Mouse (Mus musculus): ENCODE data around the gene S100a7a. TPM values are rescaled to one million over a fixed set of nuclear protein-coding genes. Genes with fewer than 3 reads are reported as not detected.
A peak's percentile ranks its signal among the peaks of the same experiment; 100 is the strongest.

Gene S100a7a
- polyA plus RNA-seq, 1 experiment, result not detected

DNA sequence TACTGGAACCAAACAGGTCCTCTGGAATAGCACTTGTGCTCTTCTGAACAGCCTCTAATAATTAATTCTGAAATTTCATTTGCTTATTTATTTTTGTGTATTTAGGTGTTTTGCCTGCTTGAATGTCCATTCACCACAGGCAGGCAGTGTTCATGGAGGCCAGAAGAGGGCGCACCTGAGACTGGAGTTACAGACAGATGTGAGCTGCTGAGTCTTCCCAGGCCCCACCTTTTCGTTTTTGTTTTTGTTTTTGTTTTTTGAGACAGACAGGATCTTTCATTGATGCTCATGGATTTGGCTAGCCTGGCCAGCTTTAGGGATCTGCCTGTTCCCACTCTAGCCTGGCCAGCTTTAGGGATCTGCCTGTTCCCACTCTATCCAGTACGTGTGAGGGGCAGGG lies 9.6 kb upstream of the S100a7a start:
- H3K36me3 ChIP-seq (replicated peaks; ENCODE audit: low read length), result no peaks in the 10 kb centered on the region
- H3K4me1 ChIP-seq, result peaks cover 4% of the 10 kb centered on the region; the same call in 1 of the 2 replicates
- H3K9me3 ChIP-seq, result no peaks in the 10 kb centered on the region
- no peak overlapping the region for H3K4me3 ChIP-seq (replicated peaks)
- peaks cover 2% of the 10 kb centered on the region for H3K27me3 ChIP-seq (replicated peaks)
- no peak for TF ChIP-seq GATA1 (IDR thresholded peaks at IDR 0.05; ENCODE audit: borderline replicate concordance, low read length)
- TF ChIP-seq FLI1 (IDR thresholded peaks at IDR 0.05; ENCODE audit: low read length), result no peak

DNA sequence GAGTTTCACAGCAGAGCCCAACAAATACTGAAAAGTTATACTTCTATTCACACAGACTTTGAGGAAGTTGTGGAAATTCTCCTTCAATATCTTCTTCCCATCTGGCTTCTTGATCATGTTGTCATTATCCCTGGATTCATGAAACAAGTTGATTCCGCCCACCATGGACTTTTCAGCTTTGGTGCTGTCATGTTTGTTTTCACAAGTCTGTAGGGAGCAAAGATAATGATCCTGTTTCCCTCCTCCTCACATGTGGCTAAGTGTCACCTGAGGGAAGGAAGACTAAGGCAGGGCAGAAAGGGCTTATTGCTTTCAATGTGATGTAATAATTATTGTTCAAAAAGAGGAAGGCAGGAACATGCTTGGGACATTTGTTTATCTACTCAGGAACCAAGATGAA lies 6.5 kb upstream of the S100a7a start:
- Histone ChIP-seq H3K9me3 (no peaks in the 10 kb centered on the region), H3K4me1 (peaks cover 4% of the 10 kb centered on the region; the same call in 1 of the 2 replicates), H3K36me3 (replicated peaks; ENCODE audit: low read length) (no peaks in the 10 kb centered on the region), H3K4me3 (replicated peaks) (no peak overlapping the region), H3K27me3 (replicated peaks) (peaks cover 4% of the 10 kb centered on the region)
- TF ChIP-seq GATA1 (IDR thresholded peaks at IDR 0.05; ENCODE audit: borderline replicate concordance, low read length) (no peak), FLI1 (IDR thresholded peaks at IDR 0.05; ENCODE audit: low read length) (no peak)

DNA sequence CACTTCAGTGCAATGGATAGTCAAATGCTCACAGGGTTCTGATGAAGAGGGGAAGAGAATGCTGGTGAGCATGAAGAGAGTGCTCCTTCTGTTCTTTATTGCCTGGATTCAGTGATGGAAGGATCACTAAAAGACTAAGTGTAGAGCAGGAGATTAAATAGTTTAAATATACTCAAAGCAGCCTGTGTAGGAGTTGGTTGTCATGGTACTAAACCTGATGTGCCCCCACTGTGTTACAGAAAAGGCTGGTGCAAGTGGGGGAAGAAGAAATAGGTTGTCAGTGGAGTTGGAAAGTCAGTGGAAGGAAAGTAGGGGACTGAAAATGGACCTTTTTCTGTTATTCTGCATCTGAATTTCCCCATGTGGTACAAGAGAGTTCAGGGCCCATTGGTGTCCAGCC lies 4.8 kb upstream of the S100a7a start:
- no peak for TF ChIP-seq FLI1 (IDR thresholded peaks at IDR 0.05; ENCODE audit: low read length)
- TF ChIP-seq GATA1 (IDR thresholded peaks at IDR 0.05; ENCODE audit: borderline replicate concordance, low read length), result no peak
- peaks cover 12% of the 10 kb centered on the region for H3K27me3 ChIP-seq (replicated peaks)

DNA sequence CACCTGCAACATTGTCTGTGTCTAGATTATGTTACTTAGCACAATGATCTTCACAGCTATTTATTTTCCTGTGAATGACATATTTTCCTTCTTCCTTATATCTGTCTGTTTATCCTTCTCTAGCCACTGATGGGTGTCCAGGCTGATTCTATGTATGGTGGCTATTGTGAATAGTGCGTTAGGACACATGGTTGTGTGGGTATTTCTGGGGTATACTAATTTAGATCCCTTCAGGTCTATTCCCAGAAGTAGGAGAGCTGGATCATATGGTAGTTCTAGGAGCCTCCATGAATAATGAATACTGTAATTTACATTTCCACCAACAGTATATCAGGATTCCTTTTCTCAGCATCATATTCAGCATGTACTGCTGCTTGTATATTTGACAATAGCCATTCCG lies 4.0 kb upstream of the S100a7a start:
- H3K4me1 ChIP-seq, result no peaks in the 10 kb centered on the region
- H3K27me3 ChIP-seq (replicated peaks), result peaks cover 19% of the 10 kb centered on the region
- no peaks in the 10 kb centered on the region for H3K36me3 ChIP-seq (replicated peaks; ENCODE audit: low read length)
- no peak overlapping the region for H3K4me3 ChIP-seq (replicated peaks)
- H3K9me3 ChIP-seq, result no peaks in the 10 kb centered on the region
- TF ChIP-seq FLI1 (IDR thresholded peaks at IDR 0.05; ENCODE audit: low read length), result no peak
- no peak for TF ChIP-seq GATA1 (IDR thresholded peaks at IDR 0.05; ENCODE audit: borderline replicate concordance, low read length)

More for the DNA sequence above, 4.8 kb upstream of the S100a7a start:
- Histone ChIP-seq H3K9me3 (no peaks in the 10 kb centered on the region), H3K36me3 (replicated peaks; ENCODE audit: low read length) (no peaks in the 10 kb centered on the region), H3K4me1 (no peaks in the 10 kb centered on the region), H3K4me3 (replicated peaks) (no peak overlapping the region)

DNA sequence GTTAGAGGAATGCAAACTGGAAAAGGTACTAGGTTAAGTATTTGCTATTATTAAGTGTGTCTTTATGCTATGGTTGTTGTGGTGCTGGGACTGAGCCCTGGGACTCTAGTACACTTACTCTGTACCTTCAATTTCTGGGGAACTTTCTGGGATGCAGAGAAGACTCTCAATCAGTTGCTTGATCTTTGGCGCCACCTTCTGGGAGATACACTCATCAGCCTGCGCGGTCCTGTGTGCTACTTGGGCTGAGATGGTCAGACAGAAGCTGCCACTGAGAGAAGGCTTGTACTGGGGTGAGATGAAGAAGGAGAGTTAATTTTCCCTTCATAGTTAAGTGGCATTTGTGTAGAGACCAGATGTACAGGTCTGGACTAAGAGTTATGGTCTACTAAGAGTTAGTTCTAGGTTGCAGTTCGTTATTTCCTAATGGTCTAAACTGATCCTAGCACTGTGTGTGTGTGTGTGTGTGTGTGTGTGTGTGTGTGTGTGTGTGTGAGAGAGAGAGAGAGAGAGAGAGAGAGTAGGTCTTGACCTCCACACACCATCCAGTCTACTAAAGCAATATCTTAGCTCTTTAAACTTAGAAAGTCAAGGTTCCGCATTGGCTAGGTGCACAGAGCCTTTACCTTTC lies 824 bp upstream of the S100a7a start:
- peaks cover 32% of the 10 kb centered on the region for H3K27me3 ChIP-seq (replicated peaks)
- TF ChIP-seq GATA1 (IDR thresholded peaks at IDR 0.05; ENCODE audit: borderline replicate concordance, low read length) (no peak), FLI1 (IDR thresholded peaks at IDR 0.05; ENCODE audit: low read length) (no peak)
- H3K9me3 ChIP-seq, result no peaks in the 10 kb centered on the region
- H3K4me3 ChIP-seq (replicated peaks), result no peak overlapping the region
- no peaks in the 10 kb centered on the region for H3K36me3 ChIP-seq (replicated peaks; ENCODE audit: low read length)
- H3K4me1 ChIP-seq, result no peaks in the 10 kb centered on the region

DNA sequence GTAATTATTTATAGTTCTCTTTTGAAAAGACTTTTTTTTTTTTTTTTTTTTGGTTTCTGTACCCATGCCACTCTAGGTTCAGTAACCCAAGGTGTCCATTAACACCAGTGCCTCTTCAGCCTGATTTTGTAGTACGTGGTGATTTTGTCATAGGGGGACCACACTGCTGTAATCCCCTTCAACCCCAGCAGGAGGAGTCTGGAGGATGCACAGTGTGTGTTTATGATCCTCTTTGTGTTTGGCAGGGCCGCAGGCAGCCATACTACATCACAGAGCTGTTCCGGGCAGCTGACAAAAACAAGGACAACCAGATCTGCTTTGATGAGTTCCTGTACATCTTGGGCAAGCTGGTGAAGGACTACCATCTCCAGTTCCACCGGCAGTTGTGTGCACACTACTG lies 3.6 kb downstream of the S100a7a start:
- peak overlapping the region; percentile 3 for H3K4me3 ChIP-seq (replicated peaks)
- peaks cover 30% of the 10 kb centered on the region for H3K27me3 ChIP-seq (replicated peaks)
- no peaks in the 10 kb centered on the region for H3K36me3 ChIP-seq (replicated peaks; ENCODE audit: low read length)
- TF ChIP-seq GATA1 (IDR thresholded peaks at IDR 0.05; ENCODE audit: borderline replicate concordance, low read length), result no peak
- TF ChIP-seq FLI1 (IDR thresholded peaks at IDR 0.05; ENCODE audit: low read length), result no peak
- no peaks in the 10 kb centered on the region for H3K9me3 ChIP-seq
- H3K4me1 ChIP-seq, result no peaks in the 10 kb centered on the region

DNA sequence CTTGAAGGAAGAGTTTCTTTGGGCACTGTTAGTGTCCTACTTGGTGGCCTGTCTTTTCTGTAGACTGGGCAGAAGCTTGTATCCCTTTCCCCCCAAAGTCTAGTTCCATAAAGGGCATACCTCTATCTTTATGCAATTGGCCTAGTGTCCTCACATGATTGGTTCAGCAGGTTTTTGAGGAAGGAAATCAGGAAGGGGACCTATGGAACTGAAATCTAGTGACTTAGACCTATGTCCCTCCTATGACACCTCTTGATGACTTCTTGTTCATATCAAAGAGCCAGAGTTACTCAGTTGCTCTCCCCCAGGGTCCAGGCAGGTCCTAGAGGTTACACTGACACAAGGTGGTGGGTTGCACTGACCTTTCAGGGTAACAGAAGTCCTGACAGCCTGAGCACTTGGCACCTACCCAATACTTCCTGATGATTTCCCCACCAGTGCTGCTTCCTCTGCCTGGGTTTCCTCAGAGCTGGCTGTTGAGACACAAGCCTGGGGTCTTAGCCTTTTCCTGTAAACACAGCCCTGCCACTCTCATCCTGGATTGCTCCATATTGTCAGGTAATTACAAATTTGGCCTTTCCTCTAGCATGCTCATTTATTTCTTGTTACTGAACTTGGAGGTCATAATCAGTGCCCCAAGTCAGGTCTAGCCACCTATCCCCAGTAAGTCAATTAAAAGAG lies 5.7 kb downstream of the S100a7a start:
- Histone ChIP-seq H3K4me3 (replicated peaks) (peak overlapping the region; percentile 6), H3K36me3 (replicated peaks; ENCODE audit: low read length) (no peaks in the 10 kb centered on the region), H3K9me3 (no peaks in the 10 kb centered on the region), H3K4me1 (no peaks in the 10 kb centered on the region), H3K27me3 (replicated peaks) (peaks cover 18% of the 10 kb centered on the region)
- TF ChIP-seq FLI1 (IDR thresholded peaks at IDR 0.05; ENCODE audit: low read length) (no peak), GATA1 (IDR thresholded peaks at IDR 0.05; ENCODE audit: borderline replicate concordance, low read length) (no peak)

DNA sequence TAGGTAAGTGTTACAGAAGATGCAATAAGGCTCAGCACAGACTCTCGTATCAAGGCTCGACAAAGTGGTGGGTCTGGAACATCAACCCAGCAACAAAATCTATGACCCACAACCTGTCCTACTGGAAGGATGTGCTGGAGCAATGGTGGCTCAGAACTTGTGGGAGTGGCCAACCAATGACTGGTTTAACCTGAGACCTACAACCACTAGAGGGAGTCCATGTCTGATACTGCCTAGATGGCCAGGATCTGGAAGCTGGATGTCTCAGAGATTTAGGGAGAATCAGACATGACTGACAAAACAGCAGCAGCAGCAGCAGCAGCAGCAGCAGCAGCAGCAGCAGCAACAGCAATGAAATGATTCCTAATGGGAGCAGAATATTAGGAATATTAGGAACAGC lies 10.4 kb downstream of the S100a7a start:
- Histone ChIP-seq H3K36me3 (replicated peaks; ENCODE audit: low read length) (no peaks in the 10 kb centered on the region), H3K4me3 (replicated peaks) (no peak overlapping the region), H3K9me3 (no peaks in the 10 kb centered on the region), H3K4me1 (no peaks in the 10 kb centered on the region), H3K27me3 (replicated peaks) (peaks cover 7% of the 10 kb centered on the region)
- no peak for TF ChIP-seq FLI1 (IDR thresholded peaks at IDR 0.05; ENCODE audit: low read length)
- TF ChIP-seq GATA1 (IDR thresholded peaks at IDR 0.05; ENCODE audit: borderline replicate concordance, low read length), result no peak

DNA sequence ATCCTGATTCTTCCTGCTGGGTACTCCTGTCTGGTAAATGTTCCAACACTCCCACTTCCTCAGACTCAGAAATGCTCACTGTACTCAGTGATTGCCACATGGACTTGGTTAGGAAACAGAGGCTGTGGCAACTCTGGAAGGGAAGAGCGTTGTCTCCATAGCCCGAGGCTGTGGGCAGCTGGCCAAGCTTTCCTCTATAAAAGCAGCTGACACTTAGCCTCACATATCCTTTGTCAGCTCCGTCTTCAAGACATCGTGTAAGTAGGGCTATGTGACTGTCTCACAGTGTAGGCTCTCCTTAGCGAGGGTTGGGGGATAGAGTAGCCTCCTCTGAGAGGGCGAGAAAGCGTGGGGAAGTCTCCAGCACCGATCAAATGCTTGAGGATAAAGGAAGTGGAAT lies 15.0 kb downstream of the S100a7a start, which contains the start of gene S100a8:
Gene S100a8 (plus strand): TSS at position 133 of the 400 bp plus-strand sequence.
- Histone ChIP-seq H3K4me3 (replicated peaks) (peak within 1 kb of the TSS; percentile 75), H3K4me1 (no peaks in the 10 kb centered on the region), H3K9me3 (no peaks in the 10 kb centered on the region), H3K36me3 (replicated peaks; ENCODE audit: low read length) (no peaks in the 10 kb centered on the region), H3K27me3 (replicated peaks) (peaks cover 7% of the 10 kb centered on the region)
- TF ChIP-seq GATA1 (IDR thresholded peaks at IDR 0.05; ENCODE audit: borderline replicate concordance, low read length) (no peak), FLI1 (IDR thresholded peaks at IDR 0.05; ENCODE audit: low read length) (no peak)

DNA sequence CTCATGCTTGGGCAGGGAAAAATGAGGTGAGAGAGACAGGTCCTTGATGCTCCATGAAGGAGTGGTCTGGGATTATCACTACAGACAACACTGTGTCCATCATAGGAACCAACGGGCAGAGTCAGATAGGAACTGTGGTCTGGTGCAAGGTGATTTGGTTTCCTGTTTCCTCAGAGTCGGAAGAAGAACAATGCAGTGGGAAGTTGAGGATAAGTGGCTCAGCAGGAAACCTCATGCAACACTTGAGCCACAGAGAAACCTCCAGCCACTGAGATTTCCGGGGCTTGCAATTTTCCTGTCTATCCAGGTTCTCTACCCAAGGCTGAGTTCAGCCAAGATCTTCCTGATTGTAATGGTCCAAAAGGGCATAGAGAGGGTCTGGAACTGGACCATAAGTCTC lies 24.8 kb downstream of the S100a7a start:
- no peak overlapping the region for H3K4me3 ChIP-seq (replicated peaks)
- H3K4me1 ChIP-seq, result peaks cover 4% of the 10 kb centered on the region; the same call in 1 of the 2 replicates
- no peaks in the 10 kb centered on the region for H3K9me3 ChIP-seq
- TF ChIP-seq GATA1 (IDR thresholded peaks at IDR 0.05; ENCODE audit: borderline replicate concordance, low read length), result no peak
- no peak for TF ChIP-seq FLI1 (IDR thresholded peaks at IDR 0.05; ENCODE audit: low read length)
- H3K27me3 ChIP-seq (replicated peaks), result peaks cover 7% of the 10 kb centered on the region
- H3K36me3 ChIP-seq (replicated peaks; ENCODE audit: low read length), result no peaks in the 10 kb centered on the region

All from megakaryocyte, embryonic 14.5 days (primary cell).